Mouse (Mus musculus): Measurements from ENCODE around the gene Ube3a.

Ube3a gene

DNA sequence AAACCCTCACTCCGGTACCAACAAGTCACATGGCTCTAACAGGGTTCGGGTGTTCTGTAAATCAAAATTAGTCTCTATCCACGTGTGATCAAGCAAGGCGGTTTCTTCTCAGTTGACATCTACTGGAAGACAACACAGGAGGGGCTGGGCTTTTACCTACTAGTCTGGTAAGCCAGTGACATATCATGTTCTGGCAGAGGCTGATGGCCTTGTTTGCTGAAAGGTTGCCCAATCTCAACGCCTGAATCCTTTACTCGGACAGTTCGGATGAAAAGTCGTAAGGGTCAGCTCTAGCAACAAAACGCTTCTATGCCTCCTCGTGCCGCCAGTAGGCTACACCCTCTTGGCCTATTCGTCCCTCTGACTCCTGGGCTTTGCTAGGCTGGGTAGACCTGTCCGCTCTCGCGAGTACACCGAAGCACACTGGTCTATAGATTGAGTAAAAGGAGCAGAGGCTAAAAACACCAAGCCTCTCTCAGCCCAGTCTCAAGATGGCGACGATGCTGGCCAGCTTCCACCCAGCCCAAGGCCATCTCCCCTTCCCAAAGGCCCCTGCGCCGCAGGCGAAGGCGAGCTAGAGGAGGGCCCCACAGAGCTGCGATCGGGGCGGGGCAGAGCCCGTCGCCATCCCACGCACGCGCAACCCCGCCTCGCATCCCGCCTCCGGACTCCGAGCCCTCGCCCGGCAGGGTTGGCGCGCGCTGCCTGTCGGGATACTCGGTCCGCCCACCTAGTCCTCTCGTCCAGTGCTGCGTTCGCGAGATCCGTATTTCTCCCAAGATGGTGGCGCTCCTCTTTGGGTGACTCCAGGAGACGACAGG, at the start of gene Ube3a:
Ube3a (plus strand) TSS at position 706 of the 821 bp plus-strand sequence.
- peak; percentile 97 for DNase-seq (ENCODE audit: low spot score)

DNA sequence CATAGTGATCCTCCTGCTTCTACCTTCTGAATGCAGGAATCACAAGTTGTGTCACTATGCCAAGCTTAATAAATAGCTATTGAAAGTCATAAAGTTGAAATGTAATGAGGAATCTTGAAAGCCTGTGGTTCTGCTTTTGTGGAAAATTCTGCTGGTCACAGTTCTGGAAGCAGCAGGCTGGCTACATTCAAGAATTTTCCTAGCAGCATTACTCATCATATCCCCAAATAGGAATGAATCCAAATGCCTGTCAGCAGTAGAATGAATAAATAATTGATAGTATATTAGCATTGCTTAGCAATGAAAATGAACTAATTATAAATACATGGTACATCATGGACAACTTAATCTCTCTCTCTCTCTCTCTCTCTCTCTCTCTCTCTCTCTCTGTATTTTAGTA, 35.7 kb upstream of the Ube3a start:
- no peak for DNase-seq (ENCODE audit: low spot score)

DNA sequence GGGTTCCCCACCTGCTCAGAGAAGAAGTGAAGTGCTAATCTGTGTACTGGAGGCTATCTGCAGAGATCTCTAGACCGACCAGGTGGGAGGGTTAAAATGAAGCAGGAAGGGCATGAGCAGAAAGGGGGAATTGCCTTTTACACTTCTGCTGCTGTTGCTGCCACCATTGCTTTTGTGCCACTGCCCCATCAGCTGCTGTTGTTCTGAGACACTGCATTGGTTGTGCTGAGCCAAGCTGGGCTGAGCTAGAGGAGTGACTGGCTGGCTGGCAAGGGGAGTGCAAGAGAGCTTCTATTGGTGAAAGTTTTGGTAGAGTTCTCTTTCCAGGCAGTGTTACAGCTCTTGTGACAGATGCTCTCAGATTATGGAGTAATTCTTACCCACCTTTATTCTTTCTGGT, 13.6 kb upstream of the Ube3a start:
- no peak for DNase-seq (ENCODE audit: low spot score)

DNA sequence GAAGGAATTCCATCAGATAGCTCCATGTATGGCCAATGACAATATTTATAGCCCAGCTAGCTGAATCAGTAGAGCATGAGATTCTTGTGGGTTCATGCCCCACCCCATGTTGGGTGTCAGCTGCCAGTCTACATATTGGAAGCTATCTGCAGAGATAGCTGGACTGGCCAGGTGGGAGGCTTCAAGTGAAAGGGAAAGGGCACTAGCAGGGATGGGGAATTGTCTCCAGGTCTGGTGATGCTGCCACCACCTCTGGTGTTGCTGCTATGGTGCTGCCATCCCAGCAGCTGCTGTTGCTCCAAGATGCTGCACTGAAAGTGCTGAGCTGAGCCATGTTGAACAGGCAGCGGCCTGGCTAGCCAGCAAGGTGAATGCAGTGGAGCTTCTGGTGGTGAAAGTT, 7.3 kb upstream of the Ube3a start:
- no peak for DNase-seq (ENCODE audit: low spot score)

DNA sequence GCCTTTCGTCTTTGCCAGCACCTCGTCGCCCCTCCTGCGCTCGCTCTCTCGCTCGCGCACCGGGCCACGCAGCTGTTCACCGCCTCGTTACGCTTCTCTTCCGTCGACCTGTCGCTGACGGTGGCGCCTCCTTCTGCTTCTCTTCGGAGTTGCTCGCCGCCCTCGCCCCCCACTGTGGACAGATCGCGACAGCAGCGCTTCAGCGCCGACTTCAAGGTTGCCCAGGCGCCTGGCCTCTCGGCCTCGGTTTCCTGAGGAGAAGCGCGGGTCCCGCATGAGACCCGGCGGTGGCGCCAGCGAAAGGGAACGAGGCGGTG, 274 bp downstream of the Ube3a start:
- no peak for DNase-seq (ENCODE audit: low spot score)

- DNase-seq (ENCODE audit: low spot score): peak; percentile 71
These were observed 797 bp downstream of the Ube3a start for GRCm38 (mm10) chr7:59229183-59229911.

DNA sequence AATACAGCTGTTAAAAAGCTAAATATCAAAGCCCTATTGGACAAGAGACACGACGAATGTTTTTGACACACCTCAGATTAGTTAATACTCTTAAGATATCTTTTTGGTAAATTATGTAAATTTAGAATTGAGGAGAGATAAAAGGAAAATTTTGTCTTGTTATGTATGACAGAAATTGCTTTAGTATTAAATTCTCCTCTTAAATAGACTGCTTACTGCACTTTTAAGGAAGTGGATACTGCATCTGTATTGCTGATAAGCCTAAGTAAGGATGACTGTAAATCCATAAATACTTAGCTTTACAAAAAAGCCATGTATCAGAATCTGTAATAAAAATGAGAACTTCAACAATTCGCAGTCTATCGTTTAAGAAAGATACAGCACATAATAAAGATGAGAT, 1.8 kb downstream of the Ube3a start:
- no peak for DNase-seq (ENCODE audit: low spot score)

DNA sequence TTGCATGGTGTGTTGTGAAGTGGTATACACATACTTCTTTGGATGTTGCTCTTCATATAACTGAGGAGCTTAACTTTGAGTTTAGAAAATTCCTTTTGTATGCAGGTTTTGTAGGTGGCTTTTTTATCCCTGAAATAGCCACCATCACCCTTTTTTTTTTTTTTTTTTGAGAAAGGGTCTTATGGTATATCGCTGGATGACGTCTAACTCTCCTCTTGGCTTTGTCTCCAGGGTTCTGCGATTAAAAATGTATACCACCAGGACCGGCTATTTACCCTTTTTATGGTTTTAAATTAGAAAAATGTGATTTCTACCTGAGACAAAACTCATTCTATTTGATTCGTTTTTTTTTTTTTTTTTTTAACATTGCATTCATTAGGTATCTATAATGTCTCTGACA, 2.2 kb downstream of the Ube3a start:
- DNase-seq (ENCODE audit: low spot score): no peak

GRCm38 (mm10) chr7:59231960-59232359, 3.4 kb downstream of the Ube3a start:
- DNase-seq (ENCODE audit: low spot score): no peak

DNA sequence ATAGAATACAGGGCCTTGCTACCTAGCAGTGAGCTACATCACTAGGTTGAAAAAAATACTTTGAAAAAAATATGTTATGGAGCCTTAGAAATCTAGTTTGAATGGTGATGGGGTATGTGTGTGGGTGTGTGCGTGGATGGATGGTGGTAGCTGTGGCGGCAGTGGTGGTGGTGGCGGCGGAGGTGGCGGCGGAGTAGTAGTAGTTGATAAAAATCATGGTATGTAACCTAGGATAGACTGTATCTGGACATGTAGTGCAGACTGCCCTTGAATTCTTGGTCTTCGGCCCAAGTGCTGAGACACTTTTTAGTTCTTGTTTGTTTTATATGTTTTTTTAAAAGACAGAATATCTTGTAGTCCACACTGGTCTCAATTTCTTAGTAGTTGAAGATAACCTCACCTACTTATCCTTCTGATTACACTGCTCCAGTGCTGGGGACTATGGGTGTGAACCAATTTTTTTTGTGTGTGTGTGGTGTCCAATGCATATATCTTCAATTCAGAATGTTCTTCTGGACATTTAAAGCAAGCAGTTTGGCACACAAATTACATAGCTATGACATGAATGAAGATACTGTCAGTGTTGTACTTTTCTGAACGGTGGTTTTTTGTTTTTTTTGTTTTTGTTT, 6.3 kb downstream of the Ube3a start:
- no peak for DNase-seq (ENCODE audit: low spot score)

DNA sequence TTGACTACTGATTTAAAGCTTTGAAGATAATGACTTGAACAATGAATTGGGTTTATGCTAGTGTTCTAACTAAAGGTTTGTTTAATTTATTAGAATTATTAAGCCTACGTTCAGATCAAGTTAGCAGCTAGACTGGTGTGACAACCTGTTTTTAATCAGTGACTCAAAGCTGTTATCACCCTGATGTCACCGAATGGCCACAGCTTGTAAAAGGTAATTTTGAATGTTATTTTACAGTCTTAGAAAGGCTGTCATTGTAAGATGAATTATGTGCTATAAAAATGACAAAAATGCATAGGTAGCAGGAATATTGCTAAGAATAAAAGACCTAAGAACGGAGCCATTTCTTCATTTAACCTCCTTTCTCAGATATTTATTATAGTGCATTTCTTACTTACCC, 14.7 kb downstream of the Ube3a start:
- DNase-seq (ENCODE audit: low spot score): no peak

GRCm38 (mm10) chr7:59245541-59245940, 17.0 kb downstream of the Ube3a start:
- no peak for DNase-seq (ENCODE audit: low spot score)

GRCm38 (mm10) chr7:59253373-59253772, 24.8 kb downstream of the Ube3a start:
- DNase-seq (ENCODE audit: low spot score): no peak

- DNase-seq (ENCODE audit: low spot score): no peak
These were observed 37.0 kb downstream of the Ube3a start for GRCm38 (mm10) chr7:59265538-59265937.

- DNase-seq (ENCODE audit: low spot score): no peak
These were observed 43.2 kb downstream of the Ube3a start for GRCm38 (mm10) chr7:59271775-59272174.

- no peak for DNase-seq (ENCODE audit: low spot score)
These were observed 84.0 kb downstream of the Ube3a start for GRCm38 (mm10) chr7:59312576-59312975.

DNA sequence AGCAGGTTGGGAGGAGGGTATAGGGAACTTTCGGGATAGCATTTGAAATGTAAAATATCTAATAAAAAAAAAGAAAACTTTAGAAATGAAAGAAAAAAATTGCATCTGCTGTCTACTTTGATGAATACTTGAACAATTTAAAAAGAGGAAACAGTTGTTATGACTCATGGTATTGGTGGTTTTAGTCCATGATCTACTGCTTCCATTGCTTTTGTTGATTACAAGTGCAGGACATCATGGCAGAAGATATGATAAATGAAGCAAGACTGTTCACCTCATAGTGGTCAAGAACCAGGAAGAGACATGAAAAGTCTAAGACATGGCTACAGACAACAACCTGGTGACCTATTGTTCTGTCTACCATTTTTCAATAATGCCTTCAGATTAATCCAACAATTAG, 94.2 kb downstream of the Ube3a start:
- DNase-seq (ENCODE audit: low spot score): no peak
